20 mouse cellular contexts compared by ENCODE assay signal in the genomic region with DNA sequence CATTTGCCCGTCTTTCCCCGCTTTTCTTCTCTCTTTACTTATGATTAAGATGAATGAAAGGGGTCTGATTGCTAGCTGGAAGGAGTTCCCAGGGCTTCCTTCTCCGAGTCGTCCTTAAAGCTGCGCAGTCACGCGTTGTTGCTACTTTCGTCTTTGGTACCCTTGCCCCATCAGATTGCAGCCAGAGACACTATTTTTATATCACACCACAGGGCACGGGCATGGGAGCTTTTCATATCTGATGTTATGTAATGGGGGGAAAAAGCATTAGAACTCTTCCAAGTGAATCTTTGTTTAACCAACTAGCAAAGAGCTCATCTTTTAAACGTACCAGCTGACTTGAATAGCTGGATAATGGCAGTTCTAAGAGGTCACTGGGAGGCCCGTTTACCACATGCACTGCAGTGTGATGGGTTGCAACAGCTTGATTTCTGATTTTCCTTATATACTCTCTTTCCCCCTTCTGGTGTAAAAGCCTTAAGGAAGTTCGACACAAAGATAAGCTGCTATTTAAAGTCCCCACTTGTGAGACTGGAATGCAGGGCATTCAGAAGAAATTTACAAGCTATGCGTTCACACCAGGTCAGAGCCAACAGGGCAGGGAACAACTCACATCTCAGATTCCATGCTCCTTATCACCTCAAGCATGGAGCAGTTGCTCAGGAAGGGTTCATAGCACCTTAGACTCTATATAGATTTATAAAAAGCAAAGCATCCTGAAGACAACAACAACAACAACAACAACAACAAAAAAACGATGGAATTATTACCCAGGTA. TPM values are rescaled to one million over a fixed set of nuclear protein-coding genes. Genes with fewer than 3 reads are reported as not detected.
DNase-seq lines count a peak whose midpoint lies in the region; ATAC-seq lines count a peak whose summit lies in the region.
"Had no signal": no experiment of that assay in that cellular context is flagged by ENCODE, and none has a peak within 500 bp of the region (broad histone marks: within the 10 kb centered on the region; RNA-seq: fewer than 3 reads in every experiment).

No protein-coding gene starts in this region.

- intact Hi-C loops in heart, postnatal 36 days (cut with DNase I): no loop called here

- no peak overlapping the region for H3K4me3 ChIP-seq in kidney, embryonic 15.5 days (replicated peaks)
- no peak overlapping the region for H3K4me3 ChIP-seq in midbrain, embryonic 11.5 days (ENCODE audit: low read depth, low read length)
- no peak overlapping the region for H3K4me3 ChIP-seq in midbrain, embryonic 14.5 days (replicated peaks; ENCODE audit: low read depth, low read length)
- H3K4me3 ChIP-seq: forebrain, embryonic 10.5 days; hindbrain, embryonic 15.5 days; intestine, embryonic 15.5 days; limb, embryonic 12.5 days; liver, embryonic 12.5 days; midbrain, embryonic 10.5 days; neural tube, embryonic 12.5 days had no signal

- H3K27ac ChIP-seq in kidney, embryonic 15.5 days: no peak overlapping the region
- no peak overlapping the region for H3K27ac ChIP-seq in midbrain, embryonic 11.5 days (ENCODE audit: low read depth, low read length)
- no peak overlapping the region for H3K27ac ChIP-seq in midbrain, embryonic 14.5 days (replicated peaks; ENCODE audit: low read depth, low read length)
- H3K27ac ChIP-seq: forebrain, embryonic 10.5 days; hindbrain, embryonic 15.5 days; intestine, embryonic 15.5 days; limb, embryonic 12.5 days; liver, embryonic 12.5 days; macrophage; midbrain, embryonic 10.5 days; neural tube, embryonic 12.5 days had no signal

- H3K27me3 ChIP-seq in kidney, embryonic 15.5 days: no peaks in the 10 kb centered on the region
- no peaks in the 10 kb centered on the region for H3K27me3 ChIP-seq in midbrain, embryonic 11.5 days (ENCODE audit: control insufficient read depth, insufficient read depth, low read length)
- H3K27me3 ChIP-seq in midbrain, embryonic 14.5 days (ENCODE audit: control insufficient read depth, insufficient read depth, low read length): no peaks in the 10 kb centered on the region
- H3K27me3 ChIP-seq: hindbrain, embryonic 15.5 days; intestine, embryonic 15.5 days; limb, embryonic 12.5 days; liver, embryonic 12.5 days; neural tube, embryonic 12.5 days had no signal

- peak; percentile 11 to 21 for DNase-seq in heart, adult 9 months (ENCODE audit: low spot score in 2 of 2)
- no peak for DNase-seq in heart, postnatal 36 days
- DNase-seq in kidney, postnatal 14 days: no peak
- peak; percentile 64 for DNase-seq in midbrain, embryonic 11.5 days (ENCODE audit: low spot score, missing footprints)
- no peak for DNase-seq in midbrain, embryonic 14.5 days
- no peak for DNase-seq in right cerebral cortex, postnatal 36 days (ENCODE audit: low spot score in 2 of 2)
- DNase-seq: adrenal gland, postnatal 10 days; cerebellum, adult 9-11 months; gastrocnemius, postnatal 10 days had no signal

- H3K4me1 ChIP-seq in kidney, embryonic 15.5 days: peaks cover 14% of the 10 kb centered on the region; the same call in 1 of the 2 replicates
- H3K4me1 ChIP-seq in midbrain, embryonic 11.5 days (ENCODE audit: control insufficient read depth, insufficient read depth, low read length): no peaks in the 10 kb centered on the region
- no peaks in the 10 kb centered on the region for H3K4me1 ChIP-seq in midbrain, embryonic 14.5 days (ENCODE audit: control insufficient read depth, insufficient read depth, low read length)
- H3K4me1 ChIP-seq: hindbrain, embryonic 15.5 days; intestine, embryonic 15.5 days; midbrain, embryonic 10.5 days; neural tube, embryonic 12.5 days had no signal

- H3K9ac ChIP-seq in kidney, embryonic 15.5 days: no peak overlapping the region
- H3K9ac ChIP-seq in midbrain, embryonic 11.5 days (ENCODE audit: low read length): no peak overlapping the region
- H3K9ac ChIP-seq in midbrain, embryonic 14.5 days (replicated peaks; ENCODE audit: low read length): no peak overlapping the region
- H3K9ac ChIP-seq: hindbrain, embryonic 15.5 days; intestine, embryonic 15.5 days; limb, embryonic 12.5 days; liver, embryonic 12.5 days; neural tube, embryonic 12.5 days had no signal

- ATAC-seq in kidney, embryonic 15.5 days (replicated peaks; ENCODE audit: low FRiP score): 0 out of 2 replicates have a peak, but pooled peaks have one; percentile 22
- ATAC-seq in midbrain, embryonic 11.5 days (ENCODE audit: low FRiP score): no peak
- ATAC-seq in midbrain, embryonic 14.5 days (ENCODE audit: low FRiP score, low TSS enrichment): no peak
- ATAC-seq: activated CD4-positive, CD25-positive, alpha-beta regulatory T cell, adult 4 months; intestine, embryonic 15.5 days had no signal

- WGBS in kidney, embryonic 15.5 days: 54% methylated on average over 14 of the region's 14 CpGs
- 79% methylated on average over 14 of the region's 14 CpGs for WGBS in midbrain, embryonic 11.5 days
- 82% methylated on average over 14 of the region's 14 CpGs for WGBS in midbrain, embryonic 14.5 days

- no peaks in the 10 kb centered on the region for H3K9me3 ChIP-seq in kidney, embryonic 15.5 days (replicated peaks)
- H3K9me3 ChIP-seq in midbrain, embryonic 11.5 days (ENCODE audit: control insufficient read depth, low read length): no peaks in the 10 kb centered on the region
- 0 out of 2 replicates have a peak, but pooled peaks cover 2% of the 10 kb centered on the region for H3K9me3 ChIP-seq in midbrain, embryonic 14.5 days (ENCODE audit: control insufficient read depth, low read length)
- H3K9me3 ChIP-seq: forebrain, embryonic 10.5 days; hindbrain, embryonic 15.5 days; intestine, embryonic 15.5 days; limb, embryonic 12.5 days; liver, embryonic 12.5 days; midbrain, embryonic 10.5 days; neural tube, embryonic 12.5 days had no signal

- no peak overlapping the region for H3K4me2 ChIP-seq in kidney, embryonic 15.5 days
- H3K4me2 ChIP-seq in midbrain, embryonic 11.5 days: no peak overlapping the region
- H3K4me2 ChIP-seq in midbrain, embryonic 14.5 days (ENCODE audit: low read length): no peak overlapping the region
- H3K4me2 ChIP-seq: hindbrain, embryonic 15.5 days; intestine, embryonic 15.5 days; limb, embryonic 12.5 days; neural tube, embryonic 12.5 days had no signal

- H3K36me3 ChIP-seq in kidney, embryonic 15.5 days: no peaks in the 10 kb centered on the region
- no peaks in the 10 kb centered on the region for H3K36me3 ChIP-seq in midbrain, embryonic 11.5 days (ENCODE audit: control insufficient read depth, insufficient read depth, low read length)
- no peaks in the 10 kb centered on the region for H3K36me3 ChIP-seq in midbrain, embryonic 14.5 days (ENCODE audit: control insufficient read depth, insufficient read depth, low read length)
- H3K36me3 ChIP-seq: forebrain, embryonic 10.5 days; hindbrain, embryonic 15.5 days; intestine, embryonic 15.5 days; limb, embryonic 12.5 days; liver, embryonic 12.5 days; midbrain, embryonic 10.5 days; neural tube, embryonic 12.5 days had no signal

RNA-seq across cellular contexts. Expression of a gene that starts 55.5 kb away (rescaled TPM):
- 10 to 100 TPM; 17.2 to 18.7 TPM for total RNA-seq in heart, postnatal 36 days (2021)
- 24.3 and 27.0 TPM in 2 replicates for polyA plus RNA-seq in kidney, embryonic 15.5 days (2015; fragmentation: Nextera tagmentation; extraction: Ambion mirVana)
- 16.1 and 16.8 TPM in 2 replicates for polyA plus RNA-seq in midbrain, embryonic 11.5 days (2014; fragmentation: Nextera tagmentation; extraction: Ambion mirVana)
- polyA plus RNA-seq in midbrain, embryonic 14.5 days (2014; fragmentation: Nextera tagmentation; extraction: Ambion mirVana): 8.2 and 11.6 TPM in 2 replicates
- total RNA-seq: monocyte, adult 5-6 weeks had no signal
- polyA plus RNA-seq: macrophage had no signal

Comparison
In these comparisons a context has a peak if more than half of its experiments do, and no peak if none do; other contexts are left out.
1. DNase-seq: peak in heart, adult 9 months (2 of 2) and midbrain, embryonic 11.5 days (single experiment); none in heart, postnatal 36 days (0 of 2), kidney, postnatal 14 days (single experiment), midbrain, embryonic 14.5 days (single experiment) and right cerebral cortex, postnatal 36 days (0 of 2).